Mouse (Mus musculus): ENCODE results near the gene Cyb561d2. TPM values are rescaled to one million over a fixed set of nuclear protein-coding genes. Genes with fewer than 3 reads are reported as not detected.

The Cyb561d2 gene
- total RNA-seq, 1 experiment, result 25.3 TPM

DNA sequence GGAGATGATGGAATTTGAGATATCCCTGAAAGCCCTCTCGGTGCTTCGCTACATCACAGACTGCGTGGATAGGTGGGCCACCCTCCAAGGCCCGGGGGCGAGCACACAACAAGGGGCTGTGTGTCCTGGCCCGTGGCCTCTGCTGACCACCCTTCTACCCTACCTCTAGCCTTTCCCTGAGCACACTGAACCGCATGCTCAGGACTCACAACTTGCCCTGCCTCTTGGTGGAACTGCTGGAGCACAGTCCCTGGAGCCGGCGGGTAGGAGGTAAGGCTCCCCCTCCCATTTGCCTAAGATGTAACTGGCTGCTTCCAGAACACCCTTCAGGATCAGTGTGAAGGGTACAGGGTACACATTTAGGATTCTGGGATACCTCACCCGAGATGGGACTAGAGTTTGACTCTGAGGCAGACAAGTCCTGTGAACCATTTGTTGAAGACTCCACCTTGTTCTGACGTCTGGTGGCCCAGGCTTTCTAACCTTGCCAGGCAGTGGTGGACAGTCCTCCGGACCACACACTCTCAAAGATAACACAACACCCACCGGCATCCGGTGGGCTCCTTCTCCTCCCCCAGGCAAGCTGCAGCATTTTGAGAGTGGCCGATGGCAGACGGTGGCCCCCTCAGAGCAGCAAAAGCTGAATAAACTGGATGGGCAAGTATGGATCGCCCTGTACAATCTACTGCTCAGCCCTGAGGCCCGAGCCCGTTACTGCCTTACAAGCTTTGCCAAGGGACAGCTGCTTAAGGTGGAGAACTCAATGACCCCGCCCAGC, 7.5 kb upstream of the Cyb561d2 start:
- DNase-seq (ENCODE audit: low read depth, low spot score), result no peak
- H3K9ac ChIP-seq (ENCODE audit: insufficient read depth, low read depth, low read length, poor library complexity, severe bottlenecking), result no peak overlapping the region
- peaks cover 2% of the 10 kb centered on the region; the same call in 1 of the 2 replicates for H3K36me3 ChIP-seq (ENCODE audit: control insufficient read depth, insufficient read depth, low read length, poor library complexity, severe bottlenecking)
- TF ChIP-seq ZC3H11A (IDR thresholded peaks at IDR 0.05; ENCODE audit: borderline replicate concordance, low read depth, low read length) (no peak), HCFC1 (IDR thresholded peaks at IDR 0.05; ENCODE audit: borderline replicate concordance, insufficient read depth, low read length) (no peak), CHD2 (IDR thresholded peaks at IDR 0.05; ENCODE audit: low read depth, low read length) (no peak), MAFK (IDR thresholded peaks at IDR 0.05; ENCODE audit: insufficient read depth, low read depth, low read length) (no peak), ZNF384 (IDR thresholded peaks at IDR 0.05; ENCODE audit: low read depth, low read length) (no peak)
- in situ Hi-C loops (cut with MboI; ENCODE audit: low sequenced_read_pairs in 2 of 2, unreplicated experiment in 2 of 2), result no loop called here
- H3K9me3 ChIP-seq (ENCODE audit: control insufficient read depth, insufficient read depth, low read depth, low read length), result no peaks in the 10 kb centered on the region
- peaks cover 0 to 18% of the 10 kb centered on the region in 2 experiments; a peak in 1 of 4 replicates for H3K4me1 ChIP-seq (ENCODE audit: control insufficient read depth in 2 of 2, insufficient read depth in 2 of 2, low read length in 2 of 2, poor library complexity in 1 of 2)
- H3K4me3 ChIP-seq (ENCODE audit: insufficient read depth in 1 of 2, low read depth in 1 of 2, low read length in 2 of 2, poor library complexity in 1 of 2, severe bottlenecking in 1 of 2), result no peak overlapping the region
- no peak overlapping the region for H3K27ac ChIP-seq (ENCODE audit: insufficient read depth, low read depth, low read length, poor library complexity, severe bottlenecking)

DNA sequence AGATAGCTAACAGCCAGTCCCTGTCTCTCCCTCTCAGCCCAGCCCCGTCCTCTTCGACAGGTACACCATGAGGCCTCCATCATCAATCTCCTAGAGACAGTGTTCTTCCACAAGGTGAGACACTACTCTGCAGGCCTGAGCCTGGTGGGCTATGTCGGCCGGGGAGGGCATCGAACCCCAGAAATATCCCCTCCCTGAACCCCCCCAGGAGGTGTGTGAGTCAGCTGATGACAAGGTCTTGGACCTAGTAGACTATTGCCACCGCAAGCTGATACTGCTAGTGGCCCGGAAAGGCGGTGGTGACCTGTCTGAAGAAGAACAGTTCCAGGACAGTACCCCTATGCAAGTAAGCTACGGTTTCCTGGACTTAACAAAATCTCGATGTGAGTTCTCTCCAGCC, 6.8 kb upstream of the Cyb561d2 start:
- Histone ChIP-seq H3K27ac (ENCODE audit: insufficient read depth, low read depth, low read length, poor library complexity, severe bottlenecking) (no peak overlapping the region), H3K36me3 (ENCODE audit: control insufficient read depth, insufficient read depth, low read length, poor library complexity, severe bottlenecking) (peaks cover 6% of the 10 kb centered on the region; the same call in 1 of the 2 replicates), H3K9ac (ENCODE audit: insufficient read depth, low read depth, low read length, poor library complexity, severe bottlenecking) (no peak overlapping the region), H3K4me1 (ENCODE audit: control insufficient read depth in 2 of 2, insufficient read depth in 2 of 2, low read length in 2 of 2, poor library complexity in 1 of 2) (peaks cover 0 to 19% of the 10 kb centered on the region in 2 experiments; a peak in 1 of 4 replicates), H3K9me3 (ENCODE audit: control insufficient read depth, insufficient read depth, low read depth, low read length) (no peaks in the 10 kb centered on the region), H3K4me3 (ENCODE audit: insufficient read depth in 1 of 2, low read depth in 1 of 2, low read length in 2 of 2, poor library complexity in 1 of 2, severe bottlenecking in 1 of 2) (no peak overlapping the region)
- in situ Hi-C loops (cut with MboI; ENCODE audit: low sequenced_read_pairs in 2 of 2, unreplicated experiment in 2 of 2), result no loop called here
- no peak for DNase-seq (ENCODE audit: low read depth, low spot score)
- TF ChIP-seq ZNF384 (IDR thresholded peaks at IDR 0.05; ENCODE audit: low read depth, low read length) (no peak), ZC3H11A (IDR thresholded peaks at IDR 0.05; ENCODE audit: borderline replicate concordance, low read depth, low read length) (no peak), CHD2 (IDR thresholded peaks at IDR 0.05; ENCODE audit: low read depth, low read length) (no peak), MAFK (IDR thresholded peaks at IDR 0.05; ENCODE audit: insufficient read depth, low read depth, low read length) (no peak), HCFC1 (IDR thresholded peaks at IDR 0.05; ENCODE audit: borderline replicate concordance, insufficient read depth, low read length) (no peak)

- no peak for DNase-seq (ENCODE audit: low read depth, low spot score)
- Histone ChIP-seq H3K9ac (ENCODE audit: insufficient read depth, low read depth, low read length, poor library complexity, severe bottlenecking) (no peak overlapping the region), H3K9me3 (ENCODE audit: control insufficient read depth, insufficient read depth, low read depth, low read length) (no peaks in the 10 kb centered on the region), H3K36me3 (ENCODE audit: control insufficient read depth, insufficient read depth, low read length, poor library complexity, severe bottlenecking) (peaks cover 6% of the 10 kb centered on the region; the same call in 1 of the 2 replicates), H3K4me3 (ENCODE audit: insufficient read depth in 1 of 2, low read depth in 1 of 2, low read length in 2 of 2, poor library complexity in 1 of 2, severe bottlenecking in 1 of 2) (no peak overlapping the region), H3K4me1 (ENCODE audit: control insufficient read depth in 2 of 2, insufficient read depth in 2 of 2, low read length in 2 of 2, poor library complexity in 1 of 2) (peaks cover 0 to 22% of the 10 kb centered on the region in 2 experiments; a peak in 1 of 4 replicates), H3K27ac (ENCODE audit: insufficient read depth, low read depth, low read length, poor library complexity, severe bottlenecking) (no peak overlapping the region)
- TF ChIP-seq MAFK (IDR thresholded peaks at IDR 0.05; ENCODE audit: insufficient read depth, low read depth, low read length) (no peak), ZNF384 (IDR thresholded peaks at IDR 0.05; ENCODE audit: low read depth, low read length) (no peak), CHD2 (IDR thresholded peaks at IDR 0.05; ENCODE audit: low read depth, low read length) (no peak), HCFC1 (IDR thresholded peaks at IDR 0.05; ENCODE audit: borderline replicate concordance, insufficient read depth, low read length) (no peak), ZC3H11A (IDR thresholded peaks at IDR 0.05; ENCODE audit: borderline replicate concordance, low read depth, low read length) (no peak)
- in situ Hi-C loops (cut with MboI; ENCODE audit: low sequenced_read_pairs in 2 of 2, unreplicated experiment in 2 of 2), result no loop called here
These were observed 6.0 kb upstream of the Cyb561d2 start for GRCm38 (mm10) chr9:107547957-107548356.

DNA sequence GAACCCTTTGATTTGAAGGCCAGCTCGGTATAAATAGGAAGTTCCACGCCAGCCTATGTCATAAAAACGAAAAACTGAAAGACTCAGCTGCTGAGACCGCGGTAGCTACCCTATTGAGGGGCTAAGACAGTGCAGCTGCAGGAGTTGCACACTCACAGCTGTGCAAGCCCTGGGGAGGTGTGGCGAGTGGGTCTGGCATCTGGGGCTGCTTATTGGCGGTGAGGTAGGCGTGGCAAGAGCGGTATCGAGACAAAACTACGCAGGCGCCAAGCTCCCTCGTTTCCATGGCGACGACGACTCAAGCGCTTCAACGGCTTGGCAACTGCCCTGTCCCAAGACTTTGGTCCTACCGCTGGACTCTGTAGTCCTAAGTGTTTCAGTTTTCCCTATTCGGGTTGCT, 5.0 kb upstream of the Cyb561d2 start, which contains the start of gene Zmynd10:
Zmynd10 (plus strand) TSS at position 273 of the 400 bp plus-strand sequence.
- peak; percentile 87 for DNase-seq (ENCODE audit: low read depth, low spot score)
- H3K9ac ChIP-seq (ENCODE audit: insufficient read depth, low read depth, low read length, poor library complexity, severe bottlenecking), result no peak within 1 kb of the TSS
- peak within 1 kb of the TSS in 1 of 2 experiments; percentile 42; a peak in 1 of 4 replicates for H3K4me3 ChIP-seq (ENCODE audit: insufficient read depth in 1 of 2, low read depth in 1 of 2, low read length in 2 of 2, poor library complexity in 1 of 2, severe bottlenecking in 1 of 2)
- H3K27ac ChIP-seq (ENCODE audit: insufficient read depth, low read depth, low read length, poor library complexity, severe bottlenecking), result no peak within 1 kb of the TSS
- H3K4me1 ChIP-seq (ENCODE audit: control insufficient read depth in 2 of 2, insufficient read depth in 2 of 2, low read length in 2 of 2, poor library complexity in 1 of 2), result peaks cover 0 to 29% of the 10 kb centered on the region in 2 experiments; a peak in 2 of 4 replicates
- in situ Hi-C loops (cut with MboI; ENCODE audit: low sequenced_read_pairs in 2 of 2, unreplicated experiment in 2 of 2), result no loop called here
- no peak for TF ChIP-seq CHD2 (IDR thresholded peaks at IDR 0.05; ENCODE audit: low read depth, low read length)
- no peak for TF ChIP-seq HCFC1 (IDR thresholded peaks at IDR 0.05; ENCODE audit: borderline replicate concordance, insufficient read depth, low read length)
- no peak for TF ChIP-seq ZC3H11A (IDR thresholded peaks at IDR 0.05; ENCODE audit: borderline replicate concordance, low read depth, low read length)
- no peak for TF ChIP-seq ZNF384 (IDR thresholded peaks at IDR 0.05; ENCODE audit: low read depth, low read length)
- TF ChIP-seq MAFK (IDR thresholded peaks at IDR 0.05; ENCODE audit: insufficient read depth, low read depth, low read length), result no peak
- H3K36me3 ChIP-seq (ENCODE audit: control insufficient read depth, insufficient read depth, low read length, poor library complexity, severe bottlenecking), result peaks cover 6% of the 10 kb centered on the region; the same call in 1 of the 2 replicates
- H3K9me3 ChIP-seq (ENCODE audit: control insufficient read depth, insufficient read depth, low read depth, low read length), result no peaks in the 10 kb centered on the region

Measured in ES-E14 (cell line).